Mouse (Mus musculus) heart, embryonic 14.5 days (tissue): ENCODE data around the gene Krt78. TPM values are rescaled to one million over a fixed set of nuclear protein-coding genes. Genes with fewer than 3 reads are reported as not detected.

Experiments used
- ATAC-seq: fragments of 200-750 bp; cut with Nextera tagmentation; 2 replicates; pipeline ENCODE4 v1.8.0; 2017; ENCODE audit warnings: low read depth, moderate TSS enrichment; ENCODE audit not compliant: insufficient number of reproducible peaks, insufficient read depth, low FRiP score
- H3K27ac ChIP-seq, 2 experiments: fragments of 200-500 bp in 1 of 2; fragments of 300-500 bp in 1 of 2; sonication (generic) in 1 of 2; replicated peaks in 1 of 2; 2 replicates each; pipeline ENCODE4 v1.5.1; 2012 to 2014; ENCODE audit warnings: low read depth in 2 of 2, low read length in 2 of 2, control low read depth in 1 of 2, mild to moderate bottlenecking in 1 of 2, mixed read lengths in 1 of 2; ENCODE audit not compliant: control insufficient read depth in 1 of 2, insufficient read depth in 1 of 2
- H3K27me3 ChIP-seq: fragments of 300-500 bp; sonication (generic); 2 replicates; pipeline ENCODE4 v1.6.1; 2014; ENCODE audit warnings: mild to moderate bottlenecking, low read length, control low read depth; ENCODE audit not compliant: control insufficient read depth, insufficient read depth
- H3K36me3 ChIP-seq: fragments of 300-500 bp; sonication (generic); 2 replicates; pipeline ENCODE4 v1.6.1; 2014; ENCODE audit warnings: mild to moderate bottlenecking, control low read depth, low read length, mixed read lengths; ENCODE audit not compliant: control insufficient read depth, insufficient read depth
- H3K4me1 ChIP-seq, 2 experiments: fragments of 200-500 bp in 1 of 2; fragments of 300-500 bp in 1 of 2; sonication (generic) in 1 of 2; 2 replicates each; pipeline ENCODE4 v1.6.1; 2012 to 2014; ENCODE audit warnings: low read length in 2 of 2, control low read depth in 1 of 2, mixed read lengths in 1 of 2; ENCODE audit not compliant: control insufficient read depth in 2 of 2, insufficient read depth in 2 of 2
- H3K4me2 ChIP-seq: fragments of 300-500 bp; sonication (generic); 2 replicates; pipeline ENCODE4 v1.6.1; 2014; ENCODE audit warnings: mild to moderate bottlenecking, low read length
- H3K4me3 ChIP-seq, 2 experiments: fragments of 200-500 bp in 1 of 2; fragments of 300-500 bp in 1 of 2; sonication (generic) in 1 of 2; 2 replicates each; pipeline ENCODE4 v1.5.1; 2012 to 2014; ENCODE audit warnings: low read length in 2 of 2, mild to moderate bottlenecking in 2 of 2, control low read depth in 1 of 2, low read depth in 1 of 2, moderate library complexity in 1 of 2; ENCODE audit not compliant: control insufficient read depth in 1 of 2, insufficient read depth in 1 of 2
- H3K9ac ChIP-seq: fragments of 300-500 bp; sonication (generic); 2 replicates; pipeline ENCODE4 v1.6.1; 2014; ENCODE audit warnings: mild to moderate bottlenecking, low read length
- H3K9me3 ChIP-seq: fragments of 300-500 bp; sonication (generic); 2 replicates; pipeline ENCODE4 v1.6.1; 2016; ENCODE audit warnings: low read length, control low read depth; ENCODE audit not compliant: control insufficient read depth
- WGBS: fragments of 180-500 bp; shearing (Covaris S2); extraction: QIAGEN DNeasy Blood & Tissue Kit; methylation state at CpG from one replicate; pipeline ENCODE4 v1.1.7; 2014; 5-methylcytosine and 5-hydroxymethylcytosine counted together
- polyA plus RNA-seq: library from polyadenylated mRNA; unstranded; fragments of >200 nt; fragmentation: Nextera tagmentation; extraction: Ambion mirVana; gene quantifications from 2 replicates; pipeline ENCODE4 v1.2.1, GENCODE M21; 2014

The Krt78 gene
- polyA plus RNA-seq, 1 experiment from 2014 or later, result not detected

DNA sequence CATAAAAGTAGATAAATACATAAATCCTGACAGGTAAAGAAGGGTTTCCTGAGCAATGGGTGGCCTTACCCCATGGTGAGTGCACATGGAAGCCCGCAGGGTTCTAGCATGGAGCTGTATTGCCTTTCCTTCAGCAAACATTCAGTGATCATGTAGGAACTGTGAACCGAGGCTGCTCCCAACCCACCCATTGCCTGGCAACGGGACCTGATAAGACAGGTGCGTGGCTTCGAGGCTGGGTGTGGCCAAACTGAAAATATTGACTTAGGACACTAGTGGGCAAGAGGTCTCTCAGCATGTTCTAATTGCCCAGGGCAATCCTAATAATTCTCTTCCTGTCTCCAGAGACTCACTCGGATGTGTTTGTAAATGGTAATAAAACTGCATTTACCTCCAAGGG is 40.3 kb upstream of the Krt78 start:
- no peaks in the 10 kb centered on the region; the same call in 1 of the 2 replicates for H3K27me3 ChIP-seq
- H3K36me3 ChIP-seq, result no peaks in the 10 kb centered on the region
- no peak overlapping the region for H3K4me2 ChIP-seq
- no peaks in the 10 kb centered on the region for H3K4me1 ChIP-seq
- no peak overlapping the region for H3K27ac ChIP-seq
- H3K4me3 ChIP-seq, result no peak overlapping the region
- ATAC-seq, result no peak
- WGBS, result 86% methylated on average over 6 of the region's 6 CpGs
- H3K9me3 ChIP-seq, result peaks cover 5% of the 10 kb centered on the region; the same call in 1 of the 2 replicates
- no peak overlapping the region for H3K9ac ChIP-seq

DNA sequence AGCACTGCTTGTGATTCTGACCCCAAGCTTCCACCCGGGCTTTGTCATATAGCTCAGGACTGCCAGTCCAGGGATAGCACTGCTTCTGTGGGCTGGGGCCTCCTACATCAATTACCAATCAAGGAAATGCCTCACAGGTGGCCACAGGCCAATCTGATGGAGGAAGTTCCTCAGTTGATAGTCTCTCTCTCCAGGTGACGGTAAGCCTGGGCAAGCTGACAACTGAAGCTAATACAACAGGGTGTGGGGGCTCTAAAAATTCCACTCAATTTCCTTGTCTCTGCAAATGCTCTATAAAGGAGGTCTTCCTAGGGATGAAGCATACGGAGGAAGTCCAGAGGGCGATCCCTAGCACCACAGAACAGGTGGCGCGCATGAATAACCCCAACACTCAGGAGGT is 36.9 kb upstream of the Krt78 start:
- H3K9ac ChIP-seq, result no peak overlapping the region
- no peaks in the 10 kb centered on the region for H3K4me1 ChIP-seq
- H3K4me3 ChIP-seq, result no peak overlapping the region
- no peaks in the 10 kb centered on the region for H3K36me3 ChIP-seq
- no peaks in the 10 kb centered on the region for H3K27me3 ChIP-seq
- ATAC-seq, result no peak
- WGBS, result 85% methylated on average over 6 of the region's 6 CpGs
- H3K9me3 ChIP-seq, result peaks cover 5% of the 10 kb centered on the region; the same call in 1 of the 2 replicates
- no peak overlapping the region for H3K27ac ChIP-seq
- no peak overlapping the region for H3K4me2 ChIP-seq

DNA sequence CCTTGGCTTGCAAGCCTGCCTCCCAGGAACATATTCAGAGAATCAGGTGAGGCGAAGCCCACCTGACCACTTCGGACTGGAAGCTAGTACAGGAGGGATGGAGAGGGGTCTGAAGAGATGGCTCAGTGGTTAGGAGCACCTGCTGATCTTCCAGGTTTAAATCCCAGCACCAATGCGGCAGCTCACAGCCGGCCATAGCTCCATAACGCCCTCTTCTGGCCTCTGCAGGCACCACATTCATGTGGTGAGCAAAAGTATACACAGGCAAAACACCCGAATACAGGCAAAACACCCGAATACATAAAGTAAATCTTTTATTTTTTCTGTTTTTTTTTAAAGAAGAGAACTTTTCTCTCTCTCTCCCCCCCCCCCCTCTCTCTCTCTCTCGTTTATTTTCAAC is 34.6 kb upstream of the Krt78 start:
- H3K36me3 ChIP-seq, result no peaks in the 10 kb centered on the region
- H3K9me3 ChIP-seq, result no peaks in the 10 kb centered on the region
- H3K27me3 ChIP-seq, result no peaks in the 10 kb centered on the region
- peaks cover 2 to 6% of the 10 kb centered on the region in 2 experiments; a peak in 2 of 4 replicates for H3K4me1 ChIP-seq
- WGBS, result 66% methylated on average over 8 of the region's 8 CpGs
- ATAC-seq, result no peak
- no peak overlapping the region for H3K4me2 ChIP-seq
- no peak overlapping the region for H3K9ac ChIP-seq
- H3K4me3 ChIP-seq, result no peak overlapping the region
- H3K27ac ChIP-seq, result no peak overlapping the region

DNA sequence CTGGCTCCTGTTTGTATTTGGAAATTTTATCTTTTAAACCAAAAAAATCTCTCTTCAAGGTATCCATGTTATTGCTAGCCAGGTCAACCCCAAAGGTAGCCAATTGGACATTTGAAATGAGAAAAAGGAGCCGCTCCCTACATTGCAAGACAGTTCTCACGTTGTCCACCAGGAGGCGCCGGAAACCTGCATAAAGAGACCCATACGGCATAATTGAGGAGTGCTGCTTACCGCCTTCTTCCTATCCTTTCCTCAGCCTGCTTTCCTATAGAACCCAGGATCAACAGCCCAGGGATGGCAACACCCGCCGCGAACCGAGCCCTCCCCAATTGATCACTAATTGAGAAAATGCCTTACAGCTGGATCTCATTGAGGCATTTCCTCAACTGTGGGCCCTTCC is 34.0 kb upstream of the Krt78 start:
- H3K9ac ChIP-seq, result no peak overlapping the region
- no peak overlapping the region for H3K4me3 ChIP-seq
- no peak overlapping the region for H3K4me2 ChIP-seq
- ATAC-seq, result no peak
- H3K9me3 ChIP-seq, result no peaks in the 10 kb centered on the region
- H3K4me1 ChIP-seq, result peaks cover 2 to 6% of the 10 kb centered on the region in 2 experiments; a peak in 2 of 4 replicates
- no peaks in the 10 kb centered on the region for H3K27me3 ChIP-seq
- 1% methylated on average over 10 of the region's 10 CpGs for WGBS
- no peaks in the 10 kb centered on the region for H3K36me3 ChIP-seq
- H3K27ac ChIP-seq, result no peak overlapping the region

DNA sequence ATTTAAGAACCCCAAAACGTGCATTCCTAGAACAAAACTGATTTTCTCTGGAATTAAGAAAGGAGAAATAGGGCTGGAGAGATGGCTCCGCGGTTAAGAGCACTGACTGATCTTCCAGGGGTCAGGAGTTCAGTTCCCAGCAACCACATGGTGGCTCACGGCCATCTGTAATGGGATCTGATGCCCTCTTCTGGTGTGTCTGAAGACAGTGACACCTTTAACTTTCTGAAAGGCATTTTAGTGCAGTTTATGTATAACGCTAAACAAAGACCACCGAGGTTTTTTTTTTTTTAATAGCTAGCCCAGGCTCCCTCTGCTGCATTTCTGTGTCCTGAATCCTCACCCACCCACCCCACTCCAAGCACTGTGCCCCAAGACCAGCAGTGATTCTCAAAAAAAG is 30.7 kb upstream of the Krt78 start:
- H3K4me3 ChIP-seq, result no peak overlapping the region
- WGBS, result 12% methylated on average over 6 of the region's 6 CpGs
- no peaks in the 10 kb centered on the region for H3K36me3 ChIP-seq

DNA sequence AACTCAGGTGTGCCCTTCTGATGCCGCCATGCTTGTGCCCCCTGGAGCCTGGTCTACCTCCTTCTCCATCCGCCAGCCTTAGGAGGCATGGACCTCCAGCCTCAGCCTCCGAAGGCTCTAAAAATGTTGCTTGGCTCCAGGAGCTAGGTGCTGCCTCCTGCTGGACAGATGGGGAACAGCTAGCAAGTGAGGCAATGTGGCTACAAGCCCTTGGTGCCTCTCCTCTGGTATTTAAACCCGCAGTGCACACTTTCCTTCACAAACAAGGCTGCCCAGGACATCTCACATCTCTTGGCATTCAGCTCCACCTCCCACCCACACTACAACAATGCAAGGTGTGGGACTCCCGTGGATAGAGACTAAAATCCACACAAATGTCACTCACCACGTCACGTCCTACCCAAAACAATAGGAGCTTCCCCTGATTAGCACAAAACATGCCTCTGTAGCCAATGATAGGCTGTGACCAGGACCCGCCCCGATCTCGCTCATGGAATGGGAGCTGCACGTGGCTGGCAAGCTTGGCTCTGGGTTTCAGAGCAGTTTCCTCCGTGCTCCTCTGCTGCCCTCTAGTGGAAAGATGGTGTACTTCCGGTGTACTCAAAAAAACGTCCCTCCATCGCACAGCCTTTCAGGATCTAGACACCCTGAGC is 30.0 kb upstream of the Krt78 start:
- Histone ChIP-seq H3K4me2 (peak overlapping the region; percentile 61), H3K9ac (peak overlapping the region; percentile 28), H3K4me3 (peak overlapping the region; percentile 22 to 32; a peak in 3 of 4 replicates), H3K27me3 (no peaks in the 10 kb centered on the region), H3K36me3 (no peaks in the 10 kb centered on the region), H3K4me1 (peaks cover 2 to 6% of the 10 kb centered on the region in 2 experiments; a peak in 2 of 4 replicates), H3K27ac (peak overlapping the region; percentile 72), H3K9me3 (no peaks in the 10 kb centered on the region)
- ATAC-seq, result peak; percentile 81
- 3% methylated on average over 15 of the region's 15 CpGs for WGBS

More for the DNA sequence above, 30.7 kb upstream of the Krt78 start:
- Histone ChIP-seq H3K4me2 (peak overlapping the region; percentile 61), H3K27me3 (no peaks in the 10 kb centered on the region), H3K9ac (no peak overlapping the region), H3K27ac (no peak overlapping the region), H3K9me3 (no peaks in the 10 kb centered on the region), H3K4me1 (peaks cover 2 to 6% of the 10 kb centered on the region in 2 experiments; a peak in 2 of 4 replicates)
- ATAC-seq, result no peak

DNA sequence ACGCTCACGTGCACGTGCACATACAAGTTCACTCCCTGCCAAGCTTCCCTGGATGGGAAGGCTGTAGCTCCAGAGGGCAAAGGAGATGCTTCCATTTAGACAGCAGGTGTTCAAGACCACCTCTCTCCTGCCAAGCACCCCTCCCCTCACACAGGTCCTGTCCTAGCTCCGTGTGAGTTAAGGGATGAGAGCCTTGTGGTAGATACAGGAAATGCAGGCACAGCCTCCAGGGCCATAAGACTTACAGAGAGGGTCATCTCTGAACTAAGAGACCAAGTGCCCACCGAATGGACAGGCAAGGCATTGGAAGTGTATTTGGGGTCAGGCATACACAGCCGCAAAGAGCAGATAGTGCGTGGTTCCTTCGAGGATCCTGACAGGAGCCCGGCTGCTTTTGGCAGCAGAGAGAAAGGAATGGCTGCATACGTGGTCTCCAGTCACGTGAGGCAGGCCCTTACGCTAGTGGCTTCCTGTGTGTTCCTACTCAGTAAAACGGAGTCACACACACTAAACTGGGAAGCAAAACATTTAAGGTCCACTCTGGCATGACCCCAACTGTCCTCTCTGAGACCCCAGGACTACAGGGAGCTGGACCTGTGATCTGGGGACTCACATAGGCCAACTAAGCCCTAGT is 29.3 kb upstream of the Krt78 start:
- Histone ChIP-seq H3K36me3 (no peaks in the 10 kb centered on the region), H3K4me3 (no peak overlapping the region), H3K4me2 (peak overlapping the region; percentile 61), H3K4me1 (peaks cover 2 to 6% of the 10 kb centered on the region in 2 experiments; a peak in 2 of 4 replicates), H3K27ac (peak overlapping the region; percentile 72; a peak in 2 of 4 replicates), H3K9me3 (no peaks in the 10 kb centered on the region), H3K9ac (no peak overlapping the region; the same call in 1 of the 2 replicates), H3K27me3 (no peaks in the 10 kb centered on the region)
- WGBS, result 76% methylated on average over 13 of the region's 13 CpGs
- no peak for ATAC-seq
